Comparison of ENCODE assay signal across 20 mouse cellular contexts in genomic region chr7:112526226-112526625, GRCm38 (mm10).
DNase-seq lines count a peak whose midpoint lies in the region; ATAC-seq lines count a peak whose summit lies in the region.
"Had no signal": no experiment of that assay in that cellular context is flagged by ENCODE, and none has a peak within 500 bp of the region (broad histone marks: within the 10 kb centered on the region; RNA-seq: fewer than 3 reads in every experiment).

No protein-coding gene starts in this region.

- 65% methylated on average over 10 of the region's 10 CpGs for WGBS in hindbrain, embryonic 16.5 days
- 90% methylated on average over 10 of the region's 10 CpGs for WGBS in hindbrain, embryonic 10.5 days

- H3K4me3 ChIP-seq in hindbrain, embryonic 16.5 days (ENCODE audit: low read length): no peak overlapping the region
- no peak overlapping the region for H3K4me3 ChIP-seq in hindbrain, embryonic 10.5 days
- H3K4me3 ChIP-seq: embryonic facial prominence, embryonic 10.5 days; forebrain, embryonic 15.5 days; heart, embryonic 13.5 days; hindbrain, embryonic 13.5 days had no signal

- peak; percentile 30; the same call in 1 of the 2 replicates for ATAC-seq in hindbrain, embryonic 16.5 days
- ATAC-seq: activated CD4-positive, CD25-positive, alpha-beta regulatory T cell, adult 4 months; forebrain, embryonic 15.5 days; Patski had no signal

- no peak overlapping the region for H3K9ac ChIP-seq in hindbrain, embryonic 16.5 days (ENCODE audit: low read depth, low read length)
- H3K9ac ChIP-seq: forebrain, embryonic 15.5 days; heart, embryonic 13.5 days; hindbrain, embryonic 13.5 days had no signal

- no peaks in the 10 kb centered on the region for H3K27me3 ChIP-seq in hindbrain, embryonic 16.5 days (replicated peaks; ENCODE audit: control insufficient read depth, insufficient read depth, low read length)
- no peaks in the 10 kb centered on the region for H3K27me3 ChIP-seq in hindbrain, embryonic 10.5 days (ENCODE audit: insufficient read depth, poor library complexity, severe bottlenecking)
- H3K27me3 ChIP-seq: CH12.LX; forebrain, embryonic 15.5 days; heart, embryonic 13.5 days; hindbrain, embryonic 13.5 days; Patski had no signal

- H3K27ac ChIP-seq in hindbrain, embryonic 16.5 days (ENCODE audit: low read depth, low read length): no peak overlapping the region; the same call in 1 of the 2 replicates
- no peak overlapping the region for H3K27ac ChIP-seq in hindbrain, embryonic 10.5 days
- H3K27ac ChIP-seq: embryonic facial prominence, embryonic 10.5 days; forebrain, embryonic 15.5 days; heart, embryonic 13.5 days; hindbrain, embryonic 13.5 days had no signal

- H3K4me2 ChIP-seq in hindbrain, embryonic 16.5 days (ENCODE audit: low read length): no peak overlapping the region
- H3K4me2 ChIP-seq: forebrain, embryonic 15.5 days; heart, embryonic 13.5 days; hindbrain, embryonic 13.5 days had no signal

- H3K4me1 ChIP-seq in hindbrain, embryonic 16.5 days (ENCODE audit: control insufficient read depth, insufficient read depth, low read depth, low read length): no peaks in the 10 kb centered on the region; the same call in 1 of the 2 replicates
- H3K4me1 ChIP-seq in hindbrain, embryonic 10.5 days (replicated peaks): peaks cover 9% of the 10 kb centered on the region; the same call in 1 of the 2 replicates

- H3K9me3 ChIP-seq in hindbrain, embryonic 16.5 days (ENCODE audit: control insufficient read depth, low read length): no peaks in the 10 kb centered on the region
- no peaks in the 10 kb centered on the region for H3K9me3 ChIP-seq in hindbrain, embryonic 10.5 days
- H3K9me3 ChIP-seq: embryonic facial prominence, embryonic 10.5 days; forebrain, embryonic 15.5 days; heart, embryonic 13.5 days; hindbrain, embryonic 13.5 days had no signal

- H3K36me3 ChIP-seq in hindbrain, embryonic 16.5 days (ENCODE audit: control insufficient read depth, insufficient read depth, low read length): no peaks in the 10 kb centered on the region
- H3K36me3 ChIP-seq in hindbrain, embryonic 10.5 days: no peaks in the 10 kb centered on the region
- H3K36me3 ChIP-seq: embryonic facial prominence, embryonic 10.5 days; forebrain, embryonic 15.5 days; hindbrain, embryonic 13.5 days had no signal

- peak; percentile 84 to 87 for DNase-seq in cerebellum, postnatal 10 days
- no peak for DNase-seq in cerebellum, adult 8-10 months
- DNase-seq in hindbrain, embryonic 10.5 days (ENCODE audit: low spot score): no peak
- DNase-seq in layer of hippocampus, postnatal 14 days (ENCODE audit: low spot score in 2 of 2): peak; percentile 27 to 46
- no peak for DNase-seq in layer of hippocampus, postnatal 36 days
- peak; percentile 40 for DNase-seq in retina, postnatal 1 day
- no peak for DNase-seq in retina, embryonic 14.5 days (ENCODE audit: low spot score)
- DNase-seq: adrenal gland, postnatal 25 days; gastrocnemius, postnatal 36 days; heart, adult 11 months; heart, postnatal 36 days; kidney, adult 11 months had no signal

Comparison
In these comparisons a context has a peak if more than half of its experiments do, and no peak if none do; other contexts are left out.
1. DNase-seq: peak in cerebellum, postnatal 10 days (2 of 2), layer of hippocampus, postnatal 14 days (2 of 2) and retina, postnatal 1 day (single experiment); none in cerebellum, adult 8-10 months (single experiment), hindbrain, embryonic 10.5 days (single experiment), layer of hippocampus, postnatal 36 days (0 of 2) and retina, embryonic 14.5 days (single experiment).